Mouse (Mus musculus) cortical plate, adult 2 months (tissue): ENCODE measurements around the gene Rps6kc1. TPM values are rescaled to one million over a fixed set of nuclear protein-coding genes. Genes with fewer than 3 reads are reported as not detected.

Experiments
- H3K27ac ChIP-seq: fragments of 200-500 bp; 2 replicates; pipeline ENCODE4 v1.5.1; 2012; ENCODE audit warnings: low read length, control low read depth, inconsistent platforms; ENCODE audit not compliant: insufficient read depth
- H3K4me1 ChIP-seq: fragments of 200-500 bp; 2 replicates; pipeline ENCODE4 v1.6.1; 2011; ENCODE audit warnings: low read length; ENCODE audit not compliant: control insufficient read depth, insufficient read depth
- H3K4me3 ChIP-seq: fragments of 200-500 bp; 2 replicates; pipeline ENCODE4 v1.5.1; 2011; ENCODE audit warnings: mild to moderate bottlenecking, low read length, control low read depth; ENCODE audit not compliant: insufficient read depth
- CTCF ChIP-seq: fragments of 200-500 bp; IDR thresholded peaks from 2 replicates; pipeline ENCODE4 v1.5.1; 2011; ENCODE audit warnings: mild to moderate bottlenecking, control low read depth, low read length; ENCODE audit not compliant: insufficient read depth; ENCODE audit errors: extremely low read depth
- POLR2A ChIP-seq: fragments of 200-500 bp; IDR thresholded peaks from 2 replicates; pipeline ENCODE4 v1.6.1; 2011; ENCODE audit warnings: mild to moderate bottlenecking, low read length, control low read depth; ENCODE audit not compliant: insufficient read depth; ENCODE audit errors: extremely low read depth
- polyA plus RNA-seq: library from polyadenylated mRNA; depleted of rRNA; stranded (reverse); fragments of >200 nt; gene quantifications from 2 replicates; pipeline ENCODE4 v1.2.3, GENCODE M21; 2012

Gene Rps6kc1
- polyA plus RNA-seq, 1 experiment: 30.7 TPM

DNA sequence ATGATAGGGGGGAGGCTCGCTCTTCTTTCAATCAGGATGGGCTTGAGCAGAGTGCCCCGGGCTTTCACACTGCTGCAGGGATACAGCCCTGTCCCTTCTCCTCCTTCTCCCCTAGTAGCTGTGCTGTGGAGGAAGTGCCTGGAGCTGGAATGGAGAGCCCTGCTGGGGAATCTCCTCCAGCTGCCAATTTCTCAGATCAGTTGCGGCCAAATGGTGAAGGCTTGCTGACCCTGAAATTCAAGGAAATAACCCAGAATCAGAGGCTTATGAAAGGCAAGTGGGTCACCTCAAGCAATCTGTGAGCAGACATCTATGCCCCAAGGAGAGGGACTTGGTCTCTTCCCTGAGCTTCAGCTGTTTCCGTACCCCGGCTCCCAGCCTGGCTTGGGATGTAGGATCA is 170.1 kb downstream of the Rps6kc1 start:
- TF ChIP-seq POLR2A: no peak
- Histone ChIP-seq H3K27ac (no peak overlapping the region), H3K4me3 (no peak overlapping the region), H3K4me1 (no peaks in the 10 kb centered on the region)

DNA sequence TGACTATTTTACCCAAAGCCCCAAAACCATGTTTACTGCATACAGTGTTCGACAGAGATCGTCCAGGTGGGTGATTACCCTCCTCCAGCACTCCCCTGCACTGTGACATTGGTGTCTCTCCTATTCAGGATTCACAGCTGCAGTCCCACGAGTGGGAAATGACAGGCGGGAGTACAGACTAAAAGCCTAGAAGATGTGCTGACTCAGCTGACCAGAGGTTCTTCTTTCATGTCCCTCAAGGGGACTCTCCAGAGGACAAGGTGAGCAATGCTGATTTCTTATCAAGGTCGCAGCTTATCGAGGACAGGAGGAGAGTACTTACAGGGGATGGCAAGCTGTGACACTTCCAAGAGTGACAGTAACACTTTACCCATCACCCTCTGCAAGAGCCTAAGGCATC is 178.8 kb downstream of the Rps6kc1 start:
- Histone ChIP-seq H3K27ac (no peak overlapping the region), H3K4me1 (peaks cover 7% of the 10 kb centered on the region), H3K4me3 (no peak overlapping the region)
- TF ChIP-seq CTCF (no peak), POLR2A (no peak)

GRCm38 (mm10) chr1:190729516-190730088 is 182.0 kb downstream of the Rps6kc1 start:
- Histone ChIP-seq H3K4me1 (peaks cover 7% of the 10 kb centered on the region), H3K4me3 (no peak overlapping the region), H3K27ac (no peak overlapping the region)
- TF ChIP-seq CTCF (no peak), POLR2A (no peak)

GRCm38 (mm10) chr1:190728111-190728651 is 183.4 kb downstream of the Rps6kc1 start:
- TF ChIP-seq CTCF (no peak), POLR2A (no peak)
- H3K4me1 ChIP-seq: peaks cover 7% of the 10 kb centered on the region
- no peak overlapping the region for H3K27ac ChIP-seq
- no peak overlapping the region for H3K4me3 ChIP-seq

DNA sequence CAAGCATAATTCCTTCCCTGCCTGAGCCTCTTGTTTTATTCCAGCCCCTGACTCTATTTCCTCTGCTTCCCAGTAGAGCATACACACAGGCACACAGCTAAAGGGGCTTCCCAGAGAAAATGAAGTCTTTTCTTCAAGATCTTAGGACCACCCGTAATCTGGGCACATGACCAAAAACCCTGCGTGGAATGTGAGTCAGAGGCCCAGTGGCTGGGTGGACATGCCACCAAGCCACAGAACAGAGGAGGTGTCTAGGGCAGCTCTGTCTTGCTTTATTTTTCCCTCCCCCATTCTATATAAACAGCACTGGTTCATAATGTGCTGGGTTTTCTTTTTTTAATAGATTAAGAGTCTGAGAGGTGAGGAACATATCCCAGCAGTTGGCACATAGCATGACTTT is 184.2 kb downstream of the Rps6kc1 start:
- Histone ChIP-seq H3K4me1 (peaks cover 7% of the 10 kb centered on the region), H3K4me3 (no peak overlapping the region), H3K27ac (no peak overlapping the region)
- TF ChIP-seq CTCF (no peak), POLR2A (no peak)

DNA sequence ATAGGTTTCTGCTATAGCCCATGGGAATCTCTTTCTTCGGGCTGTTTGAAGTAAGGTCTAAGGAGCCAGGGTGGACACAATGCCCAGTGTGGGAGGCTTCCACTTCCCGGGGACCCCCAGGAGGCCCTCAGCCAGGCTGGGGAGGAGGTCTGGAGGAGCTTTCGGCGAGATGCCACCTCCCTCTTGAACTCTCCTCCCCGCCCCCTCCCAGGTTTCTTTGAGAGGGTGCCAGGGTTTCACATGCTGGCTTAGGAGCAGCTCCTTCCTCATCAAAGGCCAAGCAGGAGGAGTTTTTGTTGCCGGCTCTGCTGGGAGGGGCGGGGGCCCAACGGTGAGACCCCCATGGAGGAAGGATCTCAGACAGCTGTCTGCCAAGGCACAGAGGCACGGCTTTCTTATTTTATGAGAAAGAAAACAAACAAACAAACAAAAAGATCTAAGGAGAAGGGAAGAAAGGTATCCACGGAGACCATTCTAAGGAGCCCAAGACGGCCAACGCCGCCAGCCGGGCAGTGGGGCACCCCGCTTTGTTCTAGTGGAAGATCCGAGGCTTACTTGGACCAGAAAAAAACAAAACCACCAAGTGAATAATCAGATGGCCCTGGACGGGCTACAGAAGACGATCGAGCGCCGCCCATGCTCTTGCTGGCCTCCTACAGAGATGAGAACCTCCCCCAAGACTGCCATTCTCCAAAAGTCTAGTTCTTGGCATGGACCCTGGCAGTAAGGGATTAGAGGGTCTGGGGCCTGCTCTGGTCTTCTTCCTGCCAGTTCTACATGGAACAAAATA is 186.8 kb downstream of the Rps6kc1 start:
- peaks cover 7% of the 10 kb centered on the region for H3K4me1 ChIP-seq
- no peak overlapping the region for H3K4me3 ChIP-seq
- no peak overlapping the region for H3K27ac ChIP-seq
- TF ChIP-seq POLR2A (no peak), CTCF (no peak)

- H3K27ac ChIP-seq: no peak overlapping the region
- no peak overlapping the region for H3K4me3 ChIP-seq
- peaks cover 5% of the 10 kb centered on the region for H3K4me1 ChIP-seq
- TF ChIP-seq POLR2A (no peak), CTCF (no peak)
These were observed 187.6 kb downstream of the Rps6kc1 start for GRCm38 (mm10) chr1:190723926-190724430.

DNA sequence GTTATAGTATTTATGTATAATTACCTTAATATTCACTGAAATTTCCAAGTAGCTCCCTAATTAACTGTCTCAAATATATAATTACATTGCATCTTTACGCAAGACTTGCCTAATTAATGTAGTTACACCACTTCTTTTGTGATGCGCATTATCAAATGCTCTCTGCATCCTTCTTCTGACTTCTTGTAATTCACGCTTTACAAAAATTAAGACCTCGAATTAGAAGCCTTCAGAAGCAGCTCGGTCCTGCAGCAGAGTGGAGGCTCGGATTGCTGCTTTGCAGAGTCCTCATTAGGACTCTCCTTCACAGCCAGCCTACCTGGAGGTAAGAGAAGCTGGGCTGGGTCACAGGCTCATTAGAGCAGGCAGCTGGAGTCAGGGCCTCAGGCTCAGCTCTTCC is 197.7 kb downstream of the Rps6kc1 start:
- H3K27ac ChIP-seq: no peak overlapping the region
- no peak for TF ChIP-seq CTCF
- no peak for TF ChIP-seq POLR2A
- no peak overlapping the region for H3K4me3 ChIP-seq
- H3K4me1 ChIP-seq: no peaks in the 10 kb centered on the region

DNA sequence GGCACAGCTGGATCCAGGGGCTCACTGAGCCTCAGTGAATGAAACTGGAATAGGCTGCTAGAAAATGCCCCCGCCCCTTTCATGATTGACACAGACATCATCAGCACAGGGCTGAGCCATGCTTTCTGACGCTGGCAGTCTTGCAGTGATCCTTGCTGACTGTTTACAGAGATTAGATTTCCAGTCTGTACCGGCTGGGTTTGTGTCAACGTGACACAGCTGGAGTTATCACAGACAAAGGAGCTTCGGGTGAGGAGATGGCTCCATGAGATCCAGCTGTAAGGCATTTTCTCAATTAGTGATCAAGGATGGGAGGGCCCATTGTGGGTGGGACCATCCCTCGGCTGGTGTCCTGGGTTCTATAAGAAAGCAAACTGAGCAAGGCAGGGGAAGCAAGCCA is 214.0 kb downstream of the Rps6kc1 start:
- H3K4me1 ChIP-seq: no peaks in the 10 kb centered on the region
- no peak overlapping the region for H3K27ac ChIP-seq
- no peak for TF ChIP-seq POLR2A
- no peak for TF ChIP-seq CTCF
- no peak overlapping the region for H3K4me3 ChIP-seq

- Histone ChIP-seq H3K4me1 (0 out of 2 replicates have a peak, but pooled peaks cover 1% of the 10 kb centered on the region), H3K27ac (no peak overlapping the region), H3K4me3 (no peak overlapping the region)
- TF ChIP-seq CTCF (peak; percentile 56), POLR2A (no peak)
These were observed 216.0 kb downstream of the Rps6kc1 start for GRCm38 (mm10) chr1:190695589-190695988.
